Mouse (Mus musculus): ENCODE data around the gene Tbcb.

- no peak for TF ChIP-seq CTCF (IDR thresholded peaks at IDR 0.05; ENCODE audit: low read depth, low read length)
- TF ChIP-seq POLR2A (IDR thresholded peaks at IDR 0.05; ENCODE audit: insufficient read depth, low read length) = no peak
These were observed 47.3 kb downstream of the Tbcb start for GRCm38 (mm10) chr7:30184641-30185348.

All from ES-Bruce4 (cell line).